Mouse (Mus musculus) retina, postnatal 7 days (tissue): ENCODE data around the gene Strn.
A peak's percentile ranks its signal among the peaks of the same experiment; 100 is the strongest.

ENCODE experiments used
- DNase-seq: peaks from one replicate; pipeline ENCODE4 v3.0.0-alpha.2; 2012; ENCODE audit warnings: low read depth, low spot score

Strn gene

DNA sequence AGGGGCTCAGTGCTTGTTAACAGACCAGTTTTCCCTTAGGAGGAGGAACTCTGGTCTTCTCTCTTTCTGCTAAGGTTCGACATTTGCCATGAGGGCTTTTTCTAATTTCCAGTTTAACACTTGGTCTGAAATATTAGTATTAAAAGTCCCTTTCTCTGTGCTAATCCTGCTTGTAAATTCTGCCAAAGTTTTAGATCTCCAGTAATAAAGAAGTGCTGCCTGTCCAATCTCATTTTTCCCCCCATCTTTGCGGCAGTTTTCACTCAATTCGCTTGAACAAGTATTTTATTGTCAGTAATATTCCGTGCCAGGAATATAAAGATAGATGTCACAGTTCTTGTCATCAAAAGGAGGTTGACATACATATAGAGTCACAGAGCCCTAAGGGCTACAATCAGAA is at the start of gene Strn:
Strn (minus strand) TSS at position 101 of the 400 bp plus-strand sequence.
- no peak for DNase-seq

DNA sequence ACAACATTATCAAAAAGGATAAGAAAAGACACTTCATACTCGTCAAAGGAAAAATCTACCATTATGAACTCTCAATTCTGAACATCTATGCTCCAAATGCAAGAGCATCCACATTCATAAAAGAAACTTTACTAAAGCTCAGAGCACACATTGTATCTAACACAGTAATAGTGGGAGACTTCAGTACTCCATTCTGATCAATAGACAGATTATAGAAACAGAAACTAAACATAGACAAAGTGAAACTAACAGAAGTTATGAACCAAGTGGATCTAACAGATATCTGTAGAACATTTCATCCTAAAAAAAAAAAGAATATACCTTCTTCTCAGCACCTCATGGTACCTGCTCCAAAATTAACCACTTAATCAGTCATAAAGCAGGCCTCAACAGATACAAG is 41.8 kb upstream of the Strn start:
- DNase-seq = no peak

DNA sequence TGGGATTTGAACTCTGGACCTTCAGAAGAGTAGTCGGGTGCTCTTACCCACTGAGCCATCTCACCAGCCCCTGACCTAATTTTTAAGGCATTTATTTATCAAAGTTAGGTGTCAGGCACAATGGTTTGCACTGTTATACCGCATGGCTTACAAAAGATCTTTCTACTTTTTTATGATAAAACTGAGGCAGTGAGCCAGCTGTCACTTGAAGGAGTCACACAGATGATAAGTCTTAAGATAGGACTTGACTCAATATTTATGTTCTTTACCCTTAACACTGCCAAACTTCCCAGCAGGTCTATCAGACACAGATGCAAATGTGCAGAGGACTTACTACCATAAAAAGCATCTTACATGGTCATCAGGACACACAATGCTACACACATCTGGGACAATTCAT is 35.3 kb upstream of the Strn start:
- DNase-seq = no peak

DNA sequence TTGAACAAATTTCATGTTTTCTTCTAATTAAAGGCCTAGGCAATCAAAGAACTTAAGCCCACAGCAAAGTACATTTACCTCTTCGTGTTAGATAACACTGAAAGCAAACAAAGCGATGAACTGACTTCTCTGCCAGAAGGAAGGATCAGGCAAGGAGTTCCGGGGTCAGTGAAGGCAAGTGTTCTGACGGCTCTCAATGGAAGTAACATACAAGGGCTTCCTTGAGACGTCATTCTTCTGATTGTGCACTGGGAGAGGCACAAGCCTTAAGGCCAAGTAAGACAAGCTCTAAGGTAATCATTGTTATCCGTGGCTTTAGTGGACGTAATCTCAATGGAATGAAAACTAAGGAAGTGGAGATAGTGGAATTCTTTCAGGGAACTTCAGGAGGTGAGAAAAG is 33.9 kb upstream of the Strn start:
- DNase-seq = no peak

DNA sequence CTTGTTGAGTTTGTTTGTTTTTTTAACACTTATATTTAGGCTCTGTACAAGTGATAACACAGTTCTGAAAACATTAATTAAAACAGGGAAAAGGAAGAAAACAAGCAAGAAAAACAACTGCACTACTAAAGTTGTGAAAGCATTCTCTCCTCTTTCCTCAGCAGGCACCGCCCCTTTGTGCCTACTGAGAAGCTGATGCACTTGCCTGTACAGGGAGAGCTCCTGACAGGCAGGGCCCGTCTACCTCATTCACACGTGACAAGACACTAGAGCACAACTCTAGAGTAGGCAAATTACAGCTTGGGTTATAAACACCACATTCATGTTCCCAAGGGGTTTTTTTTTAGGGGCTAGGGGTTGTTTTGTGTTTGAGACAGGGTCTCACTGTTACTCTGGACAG is 32.3 kb upstream of the Strn start:
- no peak for DNase-seq

DNA sequence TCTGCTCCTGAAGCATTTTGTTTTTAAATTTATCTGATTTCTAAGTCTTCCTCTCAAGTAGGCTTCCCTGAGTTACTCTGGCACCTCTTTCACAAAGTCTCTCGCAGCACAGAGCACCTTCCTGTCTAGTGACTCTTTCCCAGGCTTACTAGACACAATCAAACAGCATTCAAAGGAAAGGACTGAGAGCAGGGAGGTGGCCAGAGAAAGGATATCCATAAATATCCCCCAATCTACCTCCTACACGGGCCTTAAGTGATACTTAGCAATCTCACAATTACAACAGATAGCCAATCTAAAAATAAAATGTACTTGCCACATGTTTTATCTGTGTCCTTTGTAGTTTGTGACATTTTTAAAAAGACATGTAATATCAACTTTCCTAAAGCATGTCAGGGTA is 31.9 kb upstream of the Strn start:
- DNase-seq = no peak

DNA sequence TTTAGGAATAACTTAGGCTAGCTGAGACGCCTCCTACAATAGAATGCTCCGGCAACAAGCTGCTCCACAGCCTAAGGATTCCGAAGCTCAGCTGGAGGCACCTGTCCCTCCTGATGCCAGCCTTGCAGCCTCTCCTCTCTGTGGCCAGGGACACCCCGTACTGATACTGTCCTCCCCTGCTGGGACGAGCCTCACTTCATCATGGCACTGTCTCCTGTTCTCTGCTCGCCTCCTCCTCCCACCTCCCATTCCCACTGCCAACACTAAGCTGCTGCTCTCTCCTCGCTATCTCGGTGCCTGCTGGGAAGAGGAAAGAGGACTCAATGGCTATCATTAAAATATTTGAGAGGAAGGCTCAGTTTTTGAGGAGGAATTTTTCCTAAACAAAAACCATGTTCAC is 30.6 kb upstream of the Strn start:
- DNase-seq = no peak

DNA sequence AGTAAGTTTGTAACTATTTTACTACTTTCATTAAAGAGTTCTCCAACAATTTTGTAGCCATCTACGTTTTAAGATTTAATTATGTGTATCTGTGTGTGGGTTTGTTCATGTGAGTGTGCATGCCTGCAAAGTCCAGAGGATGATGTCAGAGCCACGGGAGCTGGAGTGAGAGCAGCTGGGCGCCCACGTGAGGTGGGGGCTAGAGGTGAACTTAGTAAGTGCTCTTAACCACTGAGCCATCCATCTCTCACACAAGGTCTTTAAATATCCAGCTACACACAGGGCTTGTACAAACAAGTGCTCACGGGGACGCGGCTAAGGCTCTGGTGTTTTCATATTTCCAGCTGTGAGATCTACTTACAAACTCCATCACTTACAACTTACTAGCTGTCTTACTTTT is 29.1 kb upstream of the Strn start:
- no peak for DNase-seq

DNA sequence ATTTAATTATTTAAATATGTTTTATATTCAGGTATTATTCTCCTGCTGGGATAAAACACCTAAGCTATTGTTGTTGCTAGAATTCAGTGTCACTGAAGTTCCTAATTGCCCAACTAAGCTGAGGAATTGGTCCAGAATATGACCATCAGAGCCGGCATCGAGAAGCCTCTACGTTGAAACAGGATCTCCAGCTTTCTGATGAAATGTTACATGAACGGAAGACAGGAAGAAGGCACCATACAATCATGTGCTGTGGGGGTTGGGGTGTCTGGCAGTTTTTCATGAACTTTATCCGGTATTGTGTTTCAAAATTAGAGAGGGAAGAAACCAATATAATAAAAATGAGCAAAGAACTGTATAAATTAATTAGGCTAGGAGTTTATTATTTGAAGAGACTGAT is 26.3 kb upstream of the Strn start:
- no peak for DNase-seq

DNA sequence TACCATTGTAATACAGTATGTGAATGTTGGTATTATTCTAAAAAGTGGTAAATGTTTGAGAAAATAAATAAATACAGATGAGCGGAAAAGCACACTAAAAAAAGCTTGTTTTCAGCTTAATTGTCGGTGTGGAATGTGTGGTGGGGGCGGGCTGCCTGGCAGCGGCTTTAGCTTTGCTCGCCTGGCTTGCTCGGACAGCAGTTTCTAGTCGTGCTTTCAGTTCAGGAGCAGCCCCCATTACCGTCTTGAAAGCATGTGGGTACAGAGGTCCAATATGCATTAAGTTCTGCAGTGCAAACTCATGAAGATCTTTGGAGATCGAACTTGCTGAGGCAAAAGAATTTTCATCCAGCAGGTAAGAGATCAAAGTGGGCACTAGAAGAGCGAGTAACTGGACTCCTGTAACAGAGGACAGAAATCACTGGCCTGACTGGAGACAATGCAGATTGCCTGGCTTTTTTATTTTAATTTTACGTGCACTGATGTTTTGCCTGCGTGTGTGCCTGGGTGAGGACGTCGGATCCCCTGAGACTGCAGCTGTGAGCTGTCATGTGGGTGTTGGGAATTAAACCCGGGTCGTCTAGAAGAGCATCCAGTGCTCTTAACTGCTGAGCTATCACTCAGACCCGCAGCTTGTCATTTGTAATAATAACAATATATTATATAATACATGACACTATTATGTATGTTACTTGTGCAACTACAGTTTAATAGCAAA is 16.1 kb upstream of the Strn start:
- DNase-seq = no peak

DNA sequence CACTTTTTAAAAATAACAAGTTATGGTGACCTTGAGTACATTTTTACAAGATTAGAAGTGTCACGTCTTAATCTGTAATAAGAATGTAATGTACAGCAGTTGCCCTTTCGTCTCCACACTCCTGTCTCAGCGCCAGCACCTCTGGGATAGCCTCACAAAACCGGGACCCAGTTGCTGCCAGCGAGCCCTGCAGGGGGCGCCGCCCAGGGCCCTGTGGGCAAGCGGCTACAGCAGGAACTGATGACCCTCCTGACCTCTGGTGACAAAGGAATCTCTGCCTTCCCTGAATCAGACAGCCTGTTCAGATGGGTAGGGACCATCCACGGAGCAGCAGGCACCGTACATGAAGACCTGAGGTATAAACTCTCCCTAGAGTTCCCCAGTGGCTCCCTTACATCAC is 15.1 kb upstream of the Strn start:
- DNase-seq = no peak

DNA sequence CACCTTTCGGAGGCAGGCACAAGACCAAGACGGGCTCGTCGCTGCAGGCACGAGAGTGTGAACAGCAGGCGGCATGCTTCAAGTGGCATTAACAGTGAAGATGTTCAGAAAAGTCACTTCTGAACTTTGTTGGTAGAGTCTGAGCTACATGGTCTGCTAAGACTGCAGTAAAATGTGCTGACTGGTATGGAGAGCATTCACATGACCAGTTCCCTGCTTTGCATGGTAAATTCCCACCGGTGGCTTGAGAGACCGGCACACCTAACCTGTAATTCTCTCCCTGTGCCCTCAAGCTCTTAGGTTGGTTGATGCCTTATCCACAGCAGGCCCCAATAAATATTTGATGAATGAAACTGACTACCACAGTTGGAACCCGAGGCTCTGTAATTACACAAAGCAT is 11.4 kb upstream of the Strn start:
- DNase-seq = no peak

DNA sequence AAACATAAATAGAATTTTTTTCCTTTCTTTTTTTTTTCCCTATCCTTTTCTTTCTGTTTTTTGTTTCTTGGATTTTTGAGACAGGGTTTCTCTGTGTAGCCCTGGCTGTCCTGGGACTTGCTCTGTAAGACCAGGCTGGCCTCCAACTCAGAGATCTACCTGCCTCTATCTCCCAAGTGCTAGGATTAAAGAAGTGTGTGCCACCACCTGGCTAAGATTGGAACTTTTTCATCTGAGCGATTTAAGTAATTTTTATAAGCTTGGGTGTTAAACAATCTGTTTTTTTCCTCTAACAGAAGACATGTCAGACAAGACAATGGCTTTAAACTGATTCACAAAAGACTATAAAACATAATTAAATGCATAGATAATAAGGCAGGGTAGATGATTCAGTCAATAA is 1.4 kb upstream of the Strn start:
- DNase-seq = no peak

DNA sequence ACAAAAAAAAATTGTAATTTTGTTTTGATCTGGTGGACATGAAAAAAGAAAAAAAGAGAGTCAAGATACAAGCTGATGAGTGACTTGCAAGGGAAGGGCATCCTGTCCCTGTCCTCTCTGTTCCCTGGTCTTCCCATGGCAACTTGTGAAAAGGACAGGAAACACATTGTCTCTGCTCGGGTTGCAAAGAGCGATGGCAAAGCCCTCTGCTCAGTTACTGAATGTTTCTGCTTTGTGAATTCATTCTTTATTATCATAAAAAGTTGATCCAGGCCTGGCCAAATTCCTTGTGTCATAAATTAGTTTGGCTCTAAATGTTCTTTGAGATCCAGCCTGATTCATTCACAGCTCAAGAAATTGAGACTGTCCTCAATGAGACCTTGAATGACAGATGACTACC is 775 bp upstream of the Strn start:
- no peak for DNase-seq

DNA sequence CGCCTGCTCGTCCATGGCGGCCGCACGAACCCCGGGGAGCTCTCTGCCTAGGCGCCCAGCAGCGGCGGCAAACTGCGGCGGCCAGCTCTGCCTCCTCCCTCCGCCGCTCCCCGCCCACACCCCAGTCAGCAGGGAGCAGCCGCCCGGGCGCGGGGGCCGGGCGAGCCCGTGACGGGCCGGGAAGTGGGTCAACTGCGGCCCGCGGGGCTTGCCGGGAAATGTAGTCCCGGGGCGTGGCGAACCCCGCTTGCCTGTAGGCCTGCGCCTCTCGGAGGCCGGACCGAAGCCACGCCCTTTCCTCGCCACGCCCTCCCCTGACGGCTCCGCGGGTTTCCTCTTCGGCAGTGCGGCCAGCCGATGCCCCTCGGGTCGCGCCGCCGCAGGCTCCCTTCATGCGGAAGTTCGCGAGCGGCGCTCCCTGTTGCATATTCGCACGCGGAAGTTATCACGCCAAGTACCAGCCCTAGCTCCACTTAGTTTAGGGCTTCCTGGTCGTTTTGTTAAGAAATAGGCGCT is 465 bp downstream of the Strn start:
- peak; percentile 90 for DNase-seq

DNA sequence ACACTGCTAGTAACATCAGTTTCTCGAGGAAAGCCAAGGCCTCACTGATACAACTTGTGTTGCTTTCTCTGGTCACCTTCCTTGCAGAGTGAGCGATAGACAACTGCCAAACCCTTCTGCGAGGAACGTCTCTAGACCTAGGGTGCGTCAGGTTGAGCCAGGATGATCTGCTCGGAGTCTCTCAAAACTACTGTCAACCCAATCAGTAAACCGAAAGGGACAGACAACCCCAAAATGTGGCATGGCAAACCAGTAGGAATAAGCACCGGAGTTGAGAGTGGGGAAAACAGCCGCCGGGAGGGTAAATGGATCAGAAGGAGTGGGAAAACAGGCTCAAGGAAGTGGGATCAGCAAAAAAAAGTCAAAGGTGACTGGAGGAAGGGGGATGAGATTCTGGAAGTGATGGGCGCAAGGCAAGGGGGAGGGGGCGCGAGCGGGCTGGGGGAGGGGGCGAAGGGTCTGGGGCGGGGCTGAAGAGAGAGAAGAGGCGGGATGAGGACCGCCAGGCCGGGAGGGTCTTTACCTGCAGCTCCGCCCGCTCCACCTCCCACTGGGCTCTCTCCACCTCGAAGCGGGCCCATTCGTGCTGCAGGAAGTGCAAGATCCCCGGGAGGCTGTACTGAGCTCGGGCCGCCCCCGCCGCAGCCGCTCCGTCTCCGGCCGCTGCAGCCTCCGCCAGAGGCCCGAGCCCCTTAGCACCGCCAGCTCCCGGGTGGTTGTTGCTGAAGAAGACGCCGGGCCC is 1.1 kb downstream of the Strn start:
- no peak for DNase-seq

DNA sequence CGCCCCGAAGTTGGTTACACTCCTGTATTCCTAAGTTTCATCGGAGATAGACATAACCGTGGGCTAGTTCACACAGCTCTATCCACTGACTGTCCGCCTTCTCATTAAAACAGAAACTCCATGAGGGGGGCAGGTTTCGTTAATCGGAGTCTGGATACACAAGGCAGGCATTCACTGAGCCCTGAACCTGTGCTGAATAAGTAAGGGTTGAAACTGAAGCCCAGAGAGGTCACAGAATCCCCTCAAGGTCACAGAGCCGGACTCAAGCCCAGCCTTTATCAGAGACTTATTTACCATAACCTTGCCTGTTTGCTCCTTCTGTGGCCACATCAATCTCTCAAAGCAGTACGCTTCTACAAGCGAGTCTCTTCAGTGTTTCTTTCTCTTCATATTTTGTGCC is 2.2 kb downstream of the Strn start:
- no peak for DNase-seq

DNA sequence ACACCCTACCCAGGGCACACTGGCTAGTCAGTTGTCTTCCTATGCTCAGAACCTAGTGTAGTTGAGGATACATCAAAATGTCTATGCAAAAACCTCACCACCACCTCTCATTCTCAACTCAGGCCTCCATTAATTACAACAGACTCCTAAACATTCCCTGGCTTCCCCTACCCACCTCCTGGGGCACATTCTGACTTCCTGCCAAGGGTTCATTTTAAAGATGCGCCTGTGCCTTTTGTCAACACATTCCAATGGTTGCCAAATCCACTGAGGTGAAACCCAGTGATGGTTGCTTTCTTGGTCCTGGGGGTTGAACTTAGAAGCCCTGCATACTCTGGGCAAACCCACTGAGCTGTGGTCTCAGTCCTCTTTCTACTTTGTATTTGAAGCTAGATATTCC is 4.9 kb downstream of the Strn start:
- no peak for DNase-seq

DNA sequence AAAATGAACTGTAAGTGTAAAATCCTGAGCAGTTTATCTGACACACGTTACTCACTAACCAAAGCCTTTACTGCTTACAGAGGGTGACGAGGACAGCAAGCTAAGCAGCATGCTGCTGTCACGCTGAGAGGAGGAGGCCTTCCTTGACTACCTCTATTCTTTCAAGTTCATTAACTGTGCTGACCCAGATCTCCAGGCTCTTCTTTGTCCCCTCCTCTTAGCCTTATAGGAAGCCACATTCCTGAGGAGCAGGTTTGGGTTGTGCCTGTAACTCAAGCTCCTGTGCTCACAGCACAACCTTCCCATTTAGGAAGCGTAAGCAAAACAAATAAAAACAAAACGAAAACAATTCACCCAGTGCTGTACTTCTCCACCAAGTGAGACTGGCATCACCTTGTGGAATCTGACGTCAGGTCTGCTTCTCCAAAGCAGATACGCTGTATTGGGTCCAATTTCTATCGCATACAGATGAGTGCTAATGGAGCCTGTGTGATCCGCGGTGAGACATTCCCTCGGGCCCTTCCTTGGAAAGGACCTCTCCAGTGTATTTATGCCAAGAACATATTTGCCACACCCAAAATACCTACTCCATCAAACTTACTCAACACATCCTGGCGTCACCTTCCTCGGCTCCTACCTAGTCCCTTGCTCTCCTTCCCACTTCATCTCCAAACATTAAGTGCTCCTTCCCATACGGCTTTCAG is 10.1 kb downstream of the Strn start:
- DNase-seq = no peak

DNA sequence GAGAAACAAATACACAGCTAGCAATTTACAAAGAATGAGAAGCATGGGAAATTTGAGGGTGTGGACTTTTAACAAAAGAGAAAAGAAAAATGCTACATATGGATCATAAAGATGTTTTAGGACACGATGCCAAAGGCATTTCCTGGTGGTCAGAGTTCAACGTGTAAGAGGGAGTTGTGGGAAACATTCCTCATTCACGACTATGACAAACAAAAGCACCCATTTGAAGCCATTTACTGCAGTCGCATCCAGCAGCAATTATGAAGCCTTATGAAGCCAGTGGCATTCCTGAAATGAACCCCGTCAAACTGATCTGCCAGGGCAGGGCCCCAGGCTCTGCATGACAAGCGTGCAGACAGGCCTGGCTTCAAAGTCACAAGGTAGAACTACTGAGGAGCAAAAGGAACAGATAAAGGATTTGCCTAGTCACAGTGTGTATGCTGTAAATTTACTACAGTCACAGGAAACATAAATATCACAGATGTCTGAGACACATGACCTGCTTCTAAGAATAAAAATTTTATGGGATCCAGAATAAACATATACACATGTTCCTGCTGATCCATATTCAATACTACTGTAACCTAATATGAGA is 12.4 kb downstream of the Strn start:
- DNase-seq = no peak

DNA sequence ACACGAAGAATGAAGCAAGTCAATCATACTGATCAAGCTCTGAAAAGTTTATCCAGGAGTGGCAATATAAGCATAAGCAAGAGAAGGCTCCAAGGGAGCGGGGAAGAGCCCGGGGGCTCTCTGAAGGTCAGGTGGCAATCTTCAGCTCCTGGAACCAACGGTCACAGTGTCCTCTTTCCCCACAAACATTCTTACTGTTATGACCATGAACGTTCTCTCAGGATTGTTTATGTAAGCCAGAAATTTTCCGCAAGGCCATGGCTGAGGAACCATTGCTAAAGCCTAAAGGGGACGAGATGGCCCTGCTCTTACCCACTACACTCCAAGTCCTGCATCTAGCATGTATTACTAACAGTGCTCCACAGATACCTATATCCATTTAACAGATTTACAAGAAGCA is 15.3 kb downstream of the Strn start:
- no peak for DNase-seq

DNA sequence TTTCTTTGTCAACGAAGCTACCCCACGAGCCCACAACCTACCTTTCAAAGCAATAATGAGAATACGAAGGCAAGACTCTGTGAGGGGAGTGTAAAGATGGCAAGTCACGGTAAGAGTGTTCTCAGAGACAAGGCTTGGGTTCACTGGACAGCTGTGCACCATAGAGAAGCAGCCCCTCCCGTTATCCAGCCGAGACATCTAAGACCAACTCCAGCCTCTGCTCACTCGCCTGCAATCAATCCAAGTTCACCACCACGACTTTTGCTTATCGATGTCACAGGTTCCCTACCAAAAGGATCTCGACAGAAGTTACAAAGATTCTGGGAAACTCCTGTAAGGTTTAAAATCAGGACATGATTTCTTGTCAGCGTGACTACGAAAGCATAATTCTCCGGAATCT is 17.9 kb downstream of the Strn start:
- no peak for DNase-seq
